Mouse (Mus musculus): ENCODE measurements around the gene Insr.

DNA sequence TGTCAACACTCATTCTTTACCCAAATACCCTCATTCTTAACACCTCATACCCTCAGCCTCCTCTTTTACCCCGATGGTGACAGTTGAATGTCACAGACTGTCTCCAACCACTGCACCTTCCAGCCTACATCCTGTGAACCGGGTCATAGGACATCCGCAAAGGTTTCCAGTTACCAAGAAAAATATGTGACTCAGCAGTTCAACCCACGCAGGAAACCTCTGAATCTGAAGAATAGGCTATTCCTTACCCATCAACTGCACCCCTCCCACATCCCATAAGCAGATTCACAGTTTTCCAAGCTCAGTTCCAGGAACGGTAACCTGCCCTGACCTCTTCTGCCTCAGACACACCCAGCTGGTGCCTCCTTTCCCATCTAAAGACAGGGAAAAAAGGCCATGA is 19.9 kb upstream of the Insr start:
- TF ChIP-seq CTCF (IDR thresholded peaks at IDR 0.05; ENCODE audit: borderline replicate concordance, insufficient read depth, low read length) (no peak), POLR2A (IDR thresholded peaks at IDR 0.05; ENCODE audit: low read depth, low read length) (no peak)
